Mouse (Mus musculus) heart, postnatal 0 days (tissue): ENCODE measurements around the gene Cnksr3. TPM values are rescaled to one million over a fixed set of nuclear protein-coding genes. Genes with fewer than 3 reads are reported as not detected.

Source experiments
- ATAC-seq: fragments of 200-750 bp; cut with Nextera tagmentation; 2 replicates; pipeline ENCODE4 v1.8.0; 2017; ENCODE audit warnings: low read depth, moderate number of reproducible peaks, moderate library complexity; ENCODE audit not compliant: insufficient read depth
- DNase-seq: peaks from one replicate; pipeline ENCODE4 v3.0.0-alpha.2; 2016; ENCODE audit warnings: low spot score
- H3K27ac ChIP-seq: fragments of 300-500 bp; sonication (generic); 2 replicates; pipeline ENCODE4 v1.5.1; 2014; ENCODE audit warnings: low read depth, mild to moderate bottlenecking
- H3K27me3 ChIP-seq: fragments of 300-500 bp; sonication (generic); 2 replicates; pipeline ENCODE4 v1.6.1; 2014; ENCODE audit warnings: low read length, mixed read lengths; ENCODE audit not compliant: control insufficient read depth, insufficient read depth
- H3K36me3 ChIP-seq: fragments of 300-500 bp; sonication (generic); replicated peaks from 2 replicates; pipeline ENCODE4 v1.6.1; 2014; ENCODE audit warnings: low read length, mixed read lengths; ENCODE audit not compliant: control insufficient read depth, insufficient read depth
- H3K4me1 ChIP-seq: fragments of 300-500 bp; sonication (generic); 2 replicates; pipeline ENCODE4 v1.6.1; 2014; ENCODE audit warnings: antibody characterized with exemption; ENCODE audit not compliant: control insufficient read depth, insufficient read depth
- H3K4me2 ChIP-seq: fragments of 300-500 bp; sonication (generic); 2 replicates; pipeline ENCODE4 v1.6.1; 2014; ENCODE audit warnings: low read depth, mild to moderate bottlenecking, low read length, moderate library complexity
- H3K4me3 ChIP-seq: fragments of 300-500 bp; sonication (generic); 2 replicates; pipeline ENCODE4 v1.5.1; 2014; ENCODE audit warnings: low read depth, low read length
- H3K9ac ChIP-seq: fragments of 300-500 bp; sonication (generic); replicated peaks from 2 replicates; pipeline ENCODE4 v1.6.1; 2014; ENCODE audit warnings: low read depth, low read length, mixed read lengths
- H3K9me3 ChIP-seq: fragments of 300-500 bp; sonication (generic); replicated peaks from 2 replicates; pipeline ENCODE4 v1.6.1; 2016; ENCODE audit warnings: low read length; ENCODE audit not compliant: control insufficient read depth
- CTCF ChIP-seq: IDR thresholded peaks from 2 replicates; pipeline ENCODE4 v1.5.1; 2016; ENCODE audit warnings: antibody characterized with exemption, control low read depth, low read depth
- EP300 ChIP-seq: IDR thresholded peaks from 2 replicates; pipeline ENCODE4 v1.6.1; 2016; ENCODE audit warnings: antibody characterized with exemption, low read depth
- WGBS: fragments of 180-500 bp; shearing (Covaris S2); extraction: QIAGEN DNeasy Blood & Tissue Kit; methylation state at CpG from one replicate; pipeline ENCODE4 v1.1.7; 2014; 5-methylcytosine and 5-hydroxymethylcytosine counted together
- polyA plus RNA-seq: library from polyadenylated mRNA; unstranded; fragments of >200 nt; fragmentation: Nextera tagmentation; extraction: Ambion mirVana; gene quantifications from 2 replicates; pipeline ENCODE4 v1.2.1, GENCODE M21; 2015
- total RNA-seq: library from RNA; depleted of rRNA; stranded (reverse); fragments of >200 nt; gene quantifications from 2 replicates; pipeline ENCODE4 v1.2.3, GENCODE M21; 2014; ENCODE audit warnings: low replicate concordance

Cnksr3 gene
- total and polyA plus RNA-seq, 2 experiments from 2014 or later = 8.1 to 16.6 TPM

GRCm38 (mm10) chr10:7204953-7205352 is 7.1 kb downstream of the Cnksr3 start:
- 79% methylated on average over 3 of the region's 3 CpGs for WGBS
- 0 out of 2 replicates have a peak, but pooled peaks cover 6% of the 10 kb centered on the region for H3K36me3 ChIP-seq
- H3K27me3 ChIP-seq = no peaks in the 10 kb centered on the region
- no peaks in the 10 kb centered on the region for H3K9me3 ChIP-seq
- no peak for TF ChIP-seq CTCF
- TF ChIP-seq EP300 = no peak
- peaks cover 21% of the 10 kb centered on the region for H3K4me1 ChIP-seq
- DNase-seq (no peak), ATAC-seq (no peak)
- H3K4me2 ChIP-seq = no peak overlapping the region
- H3K4me3 ChIP-seq = no peak overlapping the region
- H3K27ac ChIP-seq = no peak overlapping the region
- H3K9ac ChIP-seq = no peak overlapping the region

- 92% methylated on average over 9 of the region's 9 CpGs for WGBS
- Histone ChIP-seq H3K27me3 (no peaks in the 10 kb centered on the region), H3K36me3 (no peaks in the 10 kb centered on the region), H3K4me1 (peaks cover 4% of the 10 kb centered on the region), H3K4me3 (no peak overlapping the region), H3K27ac (no peak overlapping the region), H3K9ac (no peak overlapping the region), H3K4me2 (no peak overlapping the region), H3K9me3 (no peaks in the 10 kb centered on the region)
- ATAC-seq (no peak), DNase-seq (no peak)
- TF ChIP-seq CTCF = no peak
- TF ChIP-seq EP300 = no peak
These were observed 9.5 kb downstream of the Cnksr3 start for GRCm38 (mm10) chr10:7202576-7202975.

GRCm38 (mm10) chr10:7200665-7201064 is 11.4 kb downstream of the Cnksr3 start:
- Histone ChIP-seq H3K4me3 (no peak overlapping the region), H3K36me3 (no peaks in the 10 kb centered on the region)
- 74% methylated on average over 7 of the region's 7 CpGs for whole genome bisulfite sequencing

GRCm38 (mm10) chr10:7198201-7198600 is 13.8 kb downstream of the Cnksr3 start:
- no peaks in the 10 kb centered on the region for H3K27me3 ChIP-seq
- H3K9me3 ChIP-seq = no peaks in the 10 kb centered on the region
- no peak for DNase-seq
- H3K9ac ChIP-seq = no peak overlapping the region
- no peaks in the 10 kb centered on the region for H3K36me3 ChIP-seq
- no peak overlapping the region for H3K4me3 ChIP-seq
- no peak overlapping the region for H3K4me2 ChIP-seq
- peaks cover 18% of the 10 kb centered on the region for H3K4me1 ChIP-seq
- no peak for ATAC-seq
- TF ChIP-seq EP300 (no peak), CTCF (no peak)
- no peak overlapping the region for H3K27ac ChIP-seq

More at GRCm38 (mm10) chr10:7200665-7201064, 11.4 kb downstream of the Cnksr3 start:
- Histone ChIP-seq H3K27me3 (no peaks in the 10 kb centered on the region), H3K4me1 (peaks cover 17% of the 10 kb centered on the region), H3K4me2 (no peak overlapping the region), H3K9me3 (no peaks in the 10 kb centered on the region), H3K9ac (no peak overlapping the region), H3K27ac (no peak overlapping the region)
- TF ChIP-seq CTCF (no peak), EP300 (no peak)
- ATAC-seq = no peak
- no peak for DNase-seq

- WGBS = 80% methylated on average over 6 of the region's 6 CpGs
- ATAC-seq (no peak), DNase-seq (no peak)
- Histone ChIP-seq H3K27ac (no peak overlapping the region), H3K4me2 (no peak overlapping the region), H3K9ac (no peak overlapping the region), H3K4me1 (peaks cover 18% of the 10 kb centered on the region), H3K9me3 (no peaks in the 10 kb centered on the region), H3K4me3 (no peak overlapping the region), H3K27me3 (no peaks in the 10 kb centered on the region), H3K36me3 (no peaks in the 10 kb centered on the region)
- TF ChIP-seq CTCF (no peak), EP300 (no peak)
These were observed 14.3 kb downstream of the Cnksr3 start for GRCm38 (mm10) chr10:7197733-7198132.

GRCm38 (mm10) chr10:7196668-7197400 is 15.2 kb downstream of the Cnksr3 start:
- Histone ChIP-seq H3K27me3 (no peaks in the 10 kb centered on the region), H3K4me2 (no peak overlapping the region), H3K27ac (peak overlapping the region; percentile 31; the same call in 1 of the 2 replicates), H3K9ac (no peak overlapping the region), H3K9me3 (no peaks in the 10 kb centered on the region), H3K4me1 (peaks cover 18% of the 10 kb centered on the region), H3K36me3 (no peaks in the 10 kb centered on the region), H3K4me3 (no peak overlapping the region)
- WGBS = 78% methylated on average over 8 of the region's 8 CpGs
- DNase-seq = no peak
- no peak for ATAC-seq
- TF ChIP-seq CTCF (no peak), EP300 (no peak)
